Mouse (Mus musculus) G1E (cell line): ENCODE data around the gene Dynlrb2.

Experiments used
- CTCF ChIP-seq: IDR thresholded peaks from 2 replicates; pipeline ENCODE4 v1.5.1; 2012; ENCODE audit warnings: low read depth, low read length, inconsistent platforms, mixed read lengths
- GATA1 ChIP-seq: IDR thresholded peaks from 2 replicates; pipeline ENCODE4 v1.6.1; 2012; ENCODE audit warnings: borderline replicate concordance, low read length, inconsistent platforms, mixed read lengths
- GATA2 ChIP-seq: IDR thresholded peaks from 2 replicates; pipeline ENCODE4 v1.6.1; 2012; ENCODE audit warnings: low read depth, low read length, inconsistent platforms, borderline replicate concordance
- POLR2AphosphoS5 ChIP-seq: IDR thresholded peaks from 2 replicates; pipeline ENCODE4 v1.6.1; 2012; ENCODE audit warnings: low read depth, low read length, inconsistent platforms; ENCODE audit not compliant: insufficient replicate concordance
- TAL1 ChIP-seq: conservative IDR thresholded peaks from 2 replicates; pipeline ENCODE4 v1.6.1; 2012; ENCODE audit warnings: low read depth, low read length, inconsistent platforms, mixed read lengths

- TF ChIP-seq CTCF (no peak), GATA2 (no peak), GATA1 (no peak), TAL1 (no peak), POLR2AphosphoS5 (no peak)
These were observed 37.7 kb upstream of the Dynlrb2 start for GRCm38 (mm10) chr8:116467027-116467426.
